Mouse (Mus musculus) mouse trophoblast stem cell (cell line): ENCODE data around the gene Mtfr1l.
"Not testable (repeated sequence)": the region's sequence is repeated elsewhere in the genome, so short reads cannot be mapped to it uniquely, and the experiment has no call there.

ENCODE experiments used
- in situ Hi-C, 2 experiments: fragments of 300-500 bp; cut with MseI, MboI; formaldehyde crosslinking; loops; 2 replicates in 1 of 2; 3 replicates in 1 of 2; pipeline ENCODE4 v1.15.1; 2025

The Mtfr1l gene

GRCm38 (mm10) chr4:134516981-134517380 lies 18.2 kb downstream of the Mtfr1l start:
- in situ Hi-C loops: no loop called here

- in situ Hi-C loops: no loop called here
Observed at GRCm38 (mm10) chr4:134515614-134516013, 19.6 kb downstream of the Mtfr1l start.

- in situ Hi-C loops: no loop called here
Observed at GRCm38 (mm10) chr4:134514309-134514930, 20.8 kb downstream of the Mtfr1l start.

GRCm38 (mm10) chr4:134512798-134513197 lies 22.4 kb downstream of the Mtfr1l start:
- in situ Hi-C loops: no loop called here

- in situ Hi-C loops: no loop called here
Observed at GRCm38 (mm10) chr4:134511730-134512129, 23.5 kb downstream of the Mtfr1l start.

- in situ Hi-C loops: no loop called here
Observed at GRCm38 (mm10) chr4:134510845-134511411, 24.3 kb downstream of the Mtfr1l start, which contains the start of gene Aunip. TSS of gene Aunip (plus strand) at chr4:134510999.

GRCm38 (mm10) chr4:134510396-134510795 lies 24.8 kb downstream of the Mtfr1l start:
- in situ Hi-C loops: no loop called here

GRCm38 (mm10) chr4:134506713-134507112 lies 28.5 kb downstream of the Mtfr1l start:
- in situ Hi-C loops: no loop called here

- in situ Hi-C loops: no loop called here
Observed at GRCm38 (mm10) chr4:134505966-134506594, 29.1 kb downstream of the Mtfr1l start.

- in situ Hi-C loops: no loop called here
Observed at GRCm38 (mm10) chr4:134505303-134505789, 29.8 kb downstream of the Mtfr1l start.

GRCm38 (mm10) chr4:134503686-134504357 lies 31.4 kb downstream of the Mtfr1l start:
- in situ Hi-C loops: no loop called here

- in situ Hi-C loops: no loop called here
Observed at GRCm38 (mm10) chr4:134501095-134501494, 34.1 kb downstream of the Mtfr1l start.

- in situ Hi-C loops: not testable (repeated sequence)
Observed at GRCm38 (mm10) chr4:134498983-134499382, 36.2 kb downstream of the Mtfr1l start.

- in situ Hi-C loops: no loop called here
Observed at GRCm38 (mm10) chr4:134497986-134498731, 37.0 kb downstream of the Mtfr1l start.

- in situ Hi-C loops: no loop called here
Observed at GRCm38 (mm10) chr4:134497223-134497622, 38.0 kb downstream of the Mtfr1l start.

GRCm38 (mm10) chr4:134496595-134497210 lies 38.5 kb downstream of the Mtfr1l start, which contains the start of gene Paqr7:
TSS of gene Paqr7 (plus strand) at chr4:134496697.
- in situ Hi-C loops: no loop called here

- in situ Hi-C loops: no loop called here
Observed at GRCm38 (mm10) chr4:134495546-134495923, 39.7 kb downstream of the Mtfr1l start.

- in situ Hi-C loops: no loop called here
Observed at GRCm38 (mm10) chr4:134494780-134495545, 40.2 kb downstream of the Mtfr1l start.

- in situ Hi-C loops: not testable (repeated sequence)
Observed at GRCm38 (mm10) chr4:134494161-134494560, 41.0 kb downstream of the Mtfr1l start.

- in situ Hi-C loops: no loop called here
Observed at GRCm38 (mm10) chr4:134491716-134492115, 43.5 kb downstream of the Mtfr1l start.
